Mouse (Mus musculus) megakaryocyte, embryonic 14.5 days (primary cell): ENCODE data around the gene Insl3.

Source experiments
- FLI1 ChIP-seq: IDR thresholded peaks from 2 replicates; pipeline ENCODE4 v1.6.1; 2012; ENCODE audit warnings: low read length, inconsistent platforms, mixed read lengths
- GATA1 ChIP-seq: IDR thresholded peaks from 3 replicates; pipeline ENCODE4 v1.6.1; 2012; ENCODE audit warnings: mixed read lengths, low read length, inconsistent platforms, borderline replicate concordance

DNA sequence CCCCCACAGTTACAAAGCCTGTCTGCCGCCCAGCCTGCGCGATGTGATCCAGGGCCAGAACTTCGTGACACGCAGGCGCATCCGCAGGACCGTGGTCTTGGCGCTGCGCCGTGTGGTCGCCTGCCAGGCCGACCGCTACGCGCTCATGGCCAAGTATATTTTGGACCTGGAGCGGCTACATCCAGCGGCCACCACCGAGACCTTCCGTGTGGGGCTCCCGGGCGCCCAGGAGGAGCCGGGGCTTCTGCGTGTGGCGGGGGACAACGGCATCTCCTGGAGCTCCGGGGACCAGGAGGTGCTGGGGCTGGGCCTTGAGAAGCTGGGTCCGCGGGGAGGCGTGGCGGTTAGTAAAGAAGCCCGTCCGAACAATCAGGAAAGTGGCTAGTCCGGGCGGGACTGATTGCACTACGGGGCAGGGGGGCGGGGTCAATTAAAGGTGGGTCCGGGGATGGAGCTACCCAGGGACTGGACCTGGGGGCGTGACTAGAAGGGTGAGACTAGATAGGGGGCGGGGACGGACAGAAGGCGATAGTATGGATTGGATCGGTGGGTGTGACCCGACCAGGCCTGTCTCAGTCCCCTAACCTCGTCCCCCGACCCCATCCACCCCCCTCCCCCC lies 9.4 kb upstream of the Insl3 start:
- TF ChIP-seq GATA1 (no peak), FLI1 (no peak)
